10 mouse cellular contexts compared by ENCODE assay signal in genomic region chr9:66503879-66504411, GRCm38 (mm10). TPM values are rescaled to one million over a fixed set of nuclear protein-coding genes. Genes with fewer than 3 reads are reported as not detected.
DNase-seq lines count a peak whose midpoint lies in the region; ATAC-seq lines count a peak whose summit lies in the region.
"Had no signal": no experiment of that assay in that cellular context is flagged by ENCODE, and none has a peak within 500 bp of the region (broad histone marks: within the 10 kb centered on the region; RNA-seq: fewer than 3 reads in every experiment).

No protein-coding gene starts in this region.

- H3K4me2 ChIP-seq in forebrain, embryonic 12.5 days = no peak overlapping the region
- H3K4me2 ChIP-seq in forebrain, embryonic 16.5 days (ENCODE audit: low read length) = no peak overlapping the region
- H3K4me2 ChIP-seq: limb, embryonic 15.5 days had no signal

- peaks cover 67% of the 10 kb centered on the region for H3K36me3 ChIP-seq in forebrain, embryonic 12.5 days (replicated peaks)
- H3K36me3 ChIP-seq in forebrain, embryonic 16.5 days (ENCODE audit: control insufficient read depth, insufficient read depth) = peaks cover 32% of the 10 kb centered on the region

- H3K4me1 ChIP-seq in forebrain, embryonic 12.5 days = peaks cover 37% of the 10 kb centered on the region
- peaks cover 15% of the 10 kb centered on the region for H3K4me1 ChIP-seq in forebrain, embryonic 16.5 days (replicated peaks; ENCODE audit: control insufficient read depth, insufficient read depth, low read length)
- H3K4me1 ChIP-seq: limb, embryonic 15.5 days had no signal

- peak; percentile 52 for DNase-seq in 416B (ENCODE audit: low read depth)
- DNase-seq in c-Kit-positive CD71-positive TER-119-positive erythroid progenitor cells, embryonic 14.5 days (ENCODE audit: low spot score) = peak; percentile 64
- no peak for DNase-seq in retina, embryonic 14.5 days (ENCODE audit: low spot score)
- no peak for DNase-seq in urinary bladder, postnatal 4 days (ENCODE audit: low spot score in 2 of 2)
- DNase-seq: kidney, adult 11 months had no signal

- H3K9me3 ChIP-seq in forebrain, embryonic 12.5 days = no peaks in the 10 kb centered on the region
- no peaks in the 10 kb centered on the region for H3K9me3 ChIP-seq in forebrain, embryonic 16.5 days (ENCODE audit: control insufficient read depth, low read length)
- H3K9me3 ChIP-seq: limb, embryonic 15.5 days had no signal

- no peak for ATAC-seq in forebrain, embryonic 12.5 days (ENCODE audit: low FRiP score)
- no peak for ATAC-seq in forebrain, embryonic 16.5 days
- ATAC-seq in megakaryocyte, adult 5-6 weeks (ENCODE audit: poor library complexity, severe bottlenecking) = peak; percentile 72
- ATAC-seq in cerebellum, adult (ENCODE audit: insufficient number of reproducible peaks, low FRiP score, low TSS enrichment) = no peak

- no peaks in the 10 kb centered on the region for H3K27me3 ChIP-seq in forebrain, embryonic 12.5 days
- H3K27me3 ChIP-seq in forebrain, embryonic 16.5 days (replicated peaks; ENCODE audit: control insufficient read depth, insufficient read depth, low read length) = no peaks in the 10 kb centered on the region
- H3K27me3 ChIP-seq: limb, embryonic 15.5 days had no signal

- peak overlapping the region; percentile 32; the same call in 1 of the 2 replicates for H3K27ac ChIP-seq in forebrain, embryonic 12.5 days
- no peak overlapping the region; the same call in 1 of the 2 replicates for H3K27ac ChIP-seq in forebrain, embryonic 16.5 days (ENCODE audit: low read length)
- H3K27ac ChIP-seq: limb, embryonic 15.5 days had no signal

- 76% methylated on average over 4 of the region's 4 CpGs for WGBS in forebrain, embryonic 12.5 days
- WGBS in forebrain, embryonic 16.5 days = 86% methylated on average over 4 of the region's 4 CpGs

- no peak overlapping the region for H3K4me3 ChIP-seq in forebrain, embryonic 12.5 days (replicated peaks)
- H3K4me3 ChIP-seq in forebrain, embryonic 16.5 days (replicated peaks; ENCODE audit: low read length) = no peak overlapping the region
- H3K4me3 ChIP-seq: limb, embryonic 15.5 days had no signal

- no peak overlapping the region for H3K9ac ChIP-seq in forebrain, embryonic 12.5 days
- no peak overlapping the region for H3K9ac ChIP-seq in forebrain, embryonic 16.5 days (replicated peaks; ENCODE audit: low read depth, low read length)
- H3K9ac ChIP-seq: limb, embryonic 15.5 days had no signal

RNA-seq across cellular contexts. Expression of gene Fbxl22, which starts 10.4 kb away (rescaled TPM):
- 2.4 TPM in 2 replicates for polyA plus RNA-seq in forebrain, embryonic 12.5 days (2016; fragmentation: Nextera tagmentation; extraction: Ambion mirVana)
- 1.3 and 1.8 TPM in 2 replicates for polyA plus RNA-seq in forebrain, embryonic 16.5 days (2015; fragmentation: Nextera tagmentation; extraction: Ambion mirVana)
- 0.52 and 0.76 TPM in 2 replicates for total RNA-seq in megakaryocyte, adult 5-6 weeks (2015)
- 0.55 and 1.2 TPM in 2 replicates for total RNA-seq in megakaryocyte, adult 5-6 weeks (2017)

Comparison
In these comparisons a context has a peak if more than half of its experiments do, and no peak if none do; other contexts are left out.
1. DNase-seq: peak in 416B (single experiment) and c-Kit-positive CD71-positive TER-119-positive erythroid progenitor cells, embryonic 14.5 days (single experiment); none in retina, embryonic 14.5 days (single experiment) and urinary bladder, postnatal 4 days (0 of 2).